Mouse (Mus musculus): ENCODE data around the gene Blnk. TPM values are rescaled to one million over a fixed set of nuclear protein-coding genes. Genes with fewer than 3 reads are reported as not detected.

Gene Blnk
- polyA plus RNA-seq, 1 experiment = 0.43 TPM

GRCm38 (mm10) chr19:40936038-40936437, 58.3 kb downstream of the Blnk start:
- Histone ChIP-seq H3K9me3 (no peaks in the 10 kb centered on the region; the same call in 1 of the 2 replicates), H3K36me3 (replicated peaks; ENCODE audit: low read length) (no peaks in the 10 kb centered on the region), H3K4me1 (peaks cover 11% of the 10 kb centered on the region), H3K27me3 (replicated peaks) (peaks cover 16% of the 10 kb centered on the region), H3K4me3 (replicated peaks) (peak overlapping the region; percentile 28)
- TF ChIP-seq FLI1 (IDR thresholded peaks at IDR 0.05; ENCODE audit: low read length) (no peak), GATA1 (IDR thresholded peaks at IDR 0.05; ENCODE audit: borderline replicate concordance, low read length) (no peak)

GRCm38 (mm10) chr19:40935376-40935775, 59.0 kb downstream of the Blnk start:
- peaks cover 11% of the 10 kb centered on the region for H3K4me1 ChIP-seq
- H3K4me3 ChIP-seq (replicated peaks) = no peak overlapping the region
- H3K9me3 ChIP-seq = no peaks in the 10 kb centered on the region; the same call in 1 of the 2 replicates
- TF ChIP-seq GATA1 (IDR thresholded peaks at IDR 0.05; ENCODE audit: borderline replicate concordance, low read length) (no peak), FLI1 (IDR thresholded peaks at IDR 0.05; ENCODE audit: low read length) (no peak)
- no peaks in the 10 kb centered on the region for H3K36me3 ChIP-seq (replicated peaks; ENCODE audit: low read length)
- peaks cover 15% of the 10 kb centered on the region for H3K27me3 ChIP-seq (replicated peaks)

- Histone ChIP-seq H3K36me3 (replicated peaks; ENCODE audit: low read length) (no peaks in the 10 kb centered on the region), H3K27me3 (replicated peaks) (peaks cover 11% of the 10 kb centered on the region), H3K4me1 (peaks cover 9% of the 10 kb centered on the region), H3K4me3 (replicated peaks) (no peak overlapping the region), H3K9me3 (no peaks in the 10 kb centered on the region)
- no peak for TF ChIP-seq GATA1 (IDR thresholded peaks at IDR 0.05; ENCODE audit: borderline replicate concordance, low read length)
- no peak for TF ChIP-seq FLI1 (IDR thresholded peaks at IDR 0.05; ENCODE audit: low read length)
These were observed 62.6 kb downstream of the Blnk start for GRCm38 (mm10) chr19:40931581-40932369.

- TF ChIP-seq FLI1 (IDR thresholded peaks at IDR 0.05; ENCODE audit: low read length) (no peak), GATA1 (IDR thresholded peaks at IDR 0.05; ENCODE audit: borderline replicate concordance, low read length) (no peak)
- Histone ChIP-seq H3K36me3 (replicated peaks; ENCODE audit: low read length) (peaks cover 21% of the 10 kb centered on the region), H3K9me3 (peaks cover 7% of the 10 kb centered on the region), H3K27me3 (replicated peaks) (no peaks in the 10 kb centered on the region), H3K4me1 (peaks cover 6% of the 10 kb centered on the region), H3K4me3 (replicated peaks) (peak overlapping the region; percentile 98)
These were observed 99.0 kb downstream of the Blnk start for GRCm38 (mm10) chr19:40895393-40895703.

GRCm38 (mm10) chr19:40894519-40895392, 99.6 kb downstream of the Blnk start, which contains the start of gene Zfp518a:
Gene Zfp518a (plus strand): TSS chr19:40894705.
- H3K9me3 ChIP-seq = peaks cover 7% of the 10 kb centered on the region
- no peaks in the 10 kb centered on the region for H3K27me3 ChIP-seq (replicated peaks)
- peak within 1 kb of the TSS; percentile 98 for H3K4me3 ChIP-seq (replicated peaks)
- peak; percentile 46; the same call in 1 of the 2 replicates for TF ChIP-seq FLI1 (IDR thresholded peaks at IDR 0.05; ENCODE audit: low read length)
- TF ChIP-seq GATA1 (IDR thresholded peaks at IDR 0.05; ENCODE audit: borderline replicate concordance, low read length) = no peak
- peaks cover 6% of the 10 kb centered on the region for H3K4me1 ChIP-seq
- peaks cover 16% of the 10 kb centered on the region for H3K36me3 ChIP-seq (replicated peaks; ENCODE audit: low read length)

- Histone ChIP-seq H3K27me3 (replicated peaks) (no peaks in the 10 kb centered on the region), H3K4me1 (peaks cover 6% of the 10 kb centered on the region), H3K9me3 (peaks cover 7% of the 10 kb centered on the region), H3K4me3 (replicated peaks) (peak overlapping the region; percentile 98), H3K36me3 (replicated peaks; ENCODE audit: low read length) (peaks cover 10% of the 10 kb centered on the region)
- TF ChIP-seq FLI1 (IDR thresholded peaks at IDR 0.05; ENCODE audit: low read length) (no peak), GATA1 (IDR thresholded peaks at IDR 0.05; ENCODE audit: borderline replicate concordance, low read length) (no peak)
These were observed 100.2 kb downstream of the Blnk start for GRCm38 (mm10) chr19:40894071-40894506.

- peaks cover 13% of the 10 kb centered on the region for H3K27me3 ChIP-seq (replicated peaks)
- H3K4me1 ChIP-seq = peaks cover under 1% of the 10 kb centered on the region
- no peak overlapping the region for H3K4me3 ChIP-seq (replicated peaks)
- H3K9me3 ChIP-seq = peaks cover 2% of the 10 kb centered on the region
- TF ChIP-seq GATA1 (IDR thresholded peaks at IDR 0.05; ENCODE audit: borderline replicate concordance, low read length) (no peak), FLI1 (IDR thresholded peaks at IDR 0.05; ENCODE audit: low read length) (no peak)
- peaks cover 2% of the 10 kb centered on the region for H3K36me3 ChIP-seq (replicated peaks; ENCODE audit: low read length)
These were observed 105.4 kb downstream of the Blnk start for GRCm38 (mm10) chr19:40888887-40889286.

- H3K4me1 ChIP-seq = no peaks in the 10 kb centered on the region
- no peak overlapping the region for H3K4me3 ChIP-seq (replicated peaks)
- no peaks in the 10 kb centered on the region for H3K9me3 ChIP-seq
- TF ChIP-seq GATA1 (IDR thresholded peaks at IDR 0.05; ENCODE audit: borderline replicate concordance, low read length) (no peak), FLI1 (IDR thresholded peaks at IDR 0.05; ENCODE audit: low read length) (no peak)
- no peaks in the 10 kb centered on the region for H3K36me3 ChIP-seq (replicated peaks; ENCODE audit: low read length)
- peaks cover 26% of the 10 kb centered on the region for H3K27me3 ChIP-seq (replicated peaks)
These were observed 112.6 kb downstream of the Blnk start for GRCm38 (mm10) chr19:40881700-40882099.

Other genes with a start within 250 kb of the Blnk start
- gene Cc2d2b, start 245.8 kb downstream of the Blnk start, polyA plus RNA-seq (2012; ENCODE audit: insufficient read depth, low replicate concordance) = 0.18 TPM in 1 of 2 replicates, not detected in the other
- 2.7 and 3.6 TPM in 2 replicates for gene Ccnj, start 163.3 kb downstream of the Blnk start, polyA plus RNA-seq (2012; ENCODE audit: insufficient read depth, low replicate concordance)
- gene Zfp518a, start 99.8 kb downstream of the Blnk start, polyA plus RNA-seq (2012; ENCODE audit: insufficient read depth, low replicate concordance) = 0.18 TPM in 1 of 2 replicates, not detected in the other
- gene Dntt, start 34.7 kb upstream of the Blnk start, polyA plus RNA-seq (2012; ENCODE audit: insufficient read depth, low replicate concordance) = not detected in 2 replicates
- gene Opalin, start 82.6 kb upstream of the Blnk start, polyA plus RNA-seq (2012; ENCODE audit: insufficient read depth, low replicate concordance) = not detected in 2 replicates
- gene Tll2, start 212.3 kb upstream of the Blnk start, polyA plus RNA-seq (2012; ENCODE audit: insufficient read depth, low replicate concordance) = not detected in 2 replicates

All from megakaryocyte, embryonic 14.5 days (primary cell).